Mouse (Mus musculus) MEL (cell line): ENCODE results near the gene Tepsin.

Source experiments
- CTCF ChIP-seq, 3 experiments: IDR thresholded peaks in 2 of 3; conservative IDR thresholded peaks in 1 of 3; 2 replicates each; pipeline ENCODE4 v1.5.1; 2011 to 2012; ENCODE audit warnings: low read length in 3 of 3, low read depth in 2 of 3, mild to moderate bottlenecking in 2 of 3, improper control_type of control experiment in 1 of 3, inconsistent platforms in 1 of 3, mixed read lengths in 1 of 3, moderate library complexity in 1 of 3; ENCODE audit not compliant: control insufficient read depth in 1 of 3, insufficient read depth in 1 of 3, poor library complexity in 1 of 3, severe bottlenecking in 1 of 3
- HCFC1 ChIP-seq: IDR thresholded peaks from 2 replicates; pipeline ENCODE4 v1.6.1; 2012; ENCODE audit warnings: low read depth, mild to moderate bottlenecking, inconsistent platforms, low read length, improper control_type of control experiment, moderate library complexity
- MAX ChIP-seq: IDR thresholded peaks from 2 replicates; pipeline ENCODE4 v1.6.1; 2011; ENCODE audit warnings: low read length, improper control_type of control experiment
- NRF1 ChIP-seq: IDR thresholded peaks from 2 replicates; pipeline ENCODE4 v1.6.1; 2014; ENCODE audit warnings: low read depth, mild to moderate bottlenecking, inconsistent platforms, low read length, improper control_type of control experiment, moderate library complexity; ENCODE audit not compliant: poor library complexity, insufficient read depth, severe bottlenecking
- ZC3H11A ChIP-seq: IDR thresholded peaks from 2 replicates; pipeline ENCODE4 v1.6.1; 2012; ENCODE audit warnings: low read depth, mild to moderate bottlenecking, inconsistent platforms, low read length, improper control_type of control experiment

GRCm38 (mm10) chr11:120117626-120118025 is 19.1 kb upstream of the Tepsin start:
- TF ChIP-seq HCFC1 (no peak), CTCF (IDR thresholded peaks at IDR 0.05 in 2 of 3, conservative IDR thresholded peaks at IDR 0.05 in 1 of 3; ENCODE audit: control insufficient read depth in 1 of 3, insufficient read depth in 1 of 3, low read depth in 2 of 3, low read length in 3 of 3, poor library complexity in 1 of 3, severe bottlenecking in 1 of 3) (no peak), ZC3H11A (no peak), MAX (no peak), NRF1 (no peak)
